Mouse (Mus musculus): ENCODE measurements around the gene Phf21b. TPM values are rescaled to one million over a fixed set of nuclear protein-coding genes. Genes with fewer than 3 reads are reported as not detected.

Phf21b gene
- total and polyA plus RNA-seq, 2 experiments from 2014 or later: 2.7 to 20.0 TPM

DNA sequence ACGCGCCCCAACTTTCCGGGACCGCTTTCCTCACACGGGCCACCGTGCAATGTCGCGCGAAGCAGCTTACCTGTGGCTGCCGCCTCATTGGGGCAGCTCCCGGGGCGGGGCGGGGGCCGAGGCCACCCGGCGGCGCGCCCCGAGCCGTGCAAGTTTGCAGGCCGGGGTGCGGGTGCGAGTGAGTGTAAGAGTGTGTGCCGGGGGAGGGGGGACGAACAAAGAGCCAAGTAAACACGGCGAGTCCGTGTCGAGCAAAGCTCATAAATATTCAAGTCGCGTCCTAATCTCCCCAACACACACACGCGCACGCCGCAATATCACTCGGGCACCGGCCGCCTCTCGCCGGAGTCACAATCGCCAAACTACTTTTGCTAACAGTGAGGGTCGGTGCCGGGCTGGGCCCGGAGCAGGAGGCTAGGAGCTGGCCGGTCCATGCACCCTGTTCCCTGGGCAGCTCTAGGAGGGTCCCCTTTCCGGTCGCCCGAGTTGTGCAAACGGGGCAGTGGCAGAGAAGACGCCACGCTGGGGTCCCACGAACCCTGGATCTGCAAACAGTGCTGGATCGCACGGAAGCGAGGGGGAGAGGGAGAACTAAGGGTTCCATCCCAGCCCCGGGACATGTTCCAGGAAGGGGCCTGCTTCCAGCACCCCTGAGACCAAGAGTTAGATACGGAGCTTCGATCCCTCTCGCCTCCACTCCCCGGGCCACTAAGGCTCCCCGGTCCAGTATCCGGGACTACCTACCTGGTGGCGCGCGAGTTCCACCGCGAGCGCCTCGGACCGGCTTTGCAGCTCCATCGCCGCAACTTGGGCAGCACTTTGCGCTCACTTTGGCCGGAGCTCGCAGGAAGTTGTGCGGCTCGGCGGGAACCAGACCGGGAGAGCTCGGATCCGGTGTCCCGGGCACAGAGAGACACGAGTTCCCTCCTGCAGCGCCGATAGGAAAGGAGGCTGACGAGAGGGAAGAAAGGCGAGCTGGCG is 638 bp downstream of the Phf21b start:
- Histone ChIP-seq H3K9me3 (ENCODE audit: low read length) (no peaks in the 10 kb centered on the region), H3K4me2 (ENCODE audit: low read depth) (peak overlapping the region; percentile 97), H3K9ac (peak overlapping the region; percentile 73), H3K36me3 (ENCODE audit: insufficient read depth) (no peaks in the 10 kb centered on the region), H3K4me1 (ENCODE audit: insufficient read depth) (0 out of 2 replicates have a peak, but pooled peaks cover 12% of the 10 kb centered on the region), H3K27me3 (ENCODE audit: insufficient read depth, low read length) (no peaks in the 10 kb centered on the region), H3K4me3 (ENCODE audit: low read depth, low read length) (peak overlapping the region; percentile 84), H3K27ac (ENCODE audit: low read depth, low read length) (peak overlapping the region; percentile 97)
- DNase-seq (peak; percentile 56), ATAC-seq (peak; percentile 1; the same call in 1 of the 2 replicates)
- TF ChIP-seq CTCF (IDR thresholded peaks at IDR 0.05; ENCODE audit: low read depth): no peak
- 2% methylated on average over 87 of the region's 88 CpGs for WGBS

DNA sequence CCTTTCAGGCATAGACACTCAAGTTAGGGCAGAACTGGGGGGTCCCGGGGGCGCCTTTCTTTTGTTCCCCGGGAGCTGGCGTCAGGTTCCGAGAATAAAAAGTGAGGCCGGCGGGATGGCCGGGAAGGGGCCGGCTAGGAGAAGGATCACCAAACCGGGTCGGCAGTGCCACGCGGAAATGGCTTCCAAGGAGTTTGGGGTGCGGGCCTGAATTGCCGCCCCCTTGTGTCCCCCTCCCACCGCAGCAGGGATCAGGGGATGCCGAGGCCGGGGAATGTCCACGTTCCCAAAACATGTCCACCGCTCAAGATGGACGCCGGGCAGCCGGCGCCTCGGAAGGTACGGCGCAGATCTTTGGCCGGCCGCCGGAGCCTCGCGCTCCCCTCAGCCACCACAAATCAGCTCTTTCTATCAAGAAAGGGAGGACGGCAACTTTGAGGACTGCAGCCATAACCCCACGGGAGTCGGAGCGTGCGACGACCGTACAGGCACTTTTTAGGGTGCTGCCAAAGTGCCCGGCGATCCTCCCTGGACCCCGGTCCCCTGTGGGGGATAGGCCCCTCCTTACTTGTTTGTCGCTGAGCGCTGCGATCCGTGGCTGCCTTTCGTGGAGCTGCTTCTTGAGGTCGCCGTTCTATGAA is 1.6 kb downstream of the Phf21b start:
- no peaks in the 10 kb centered on the region for H3K27me3 ChIP-seq (ENCODE audit: insufficient read depth, low read length)
- H3K4me2 ChIP-seq (ENCODE audit: low read depth): peak overlapping the region; percentile 97
- H3K4me1 ChIP-seq (ENCODE audit: insufficient read depth): 0 out of 2 replicates have a peak, but pooled peaks cover 12% of the 10 kb centered on the region
- H3K9me3 ChIP-seq (ENCODE audit: low read length): no peaks in the 10 kb centered on the region
- no peaks in the 10 kb centered on the region for H3K36me3 ChIP-seq (ENCODE audit: insufficient read depth)
- TF ChIP-seq CTCF (IDR thresholded peaks at IDR 0.05; ENCODE audit: low read depth): peak; percentile 23; the same call in 1 of the 2 replicates
- ATAC-seq (no peak; the same call in 1 of the 2 replicates), DNase-seq (peak; percentile 48)
- H3K4me3 ChIP-seq (ENCODE audit: low read depth, low read length): peak overlapping the region; percentile 84
- WGBS: 2% methylated on average over 49 of the region's 49 CpGs
- peak overlapping the region; percentile 97 for H3K27ac ChIP-seq (ENCODE audit: low read depth, low read length)
- peak overlapping the region; percentile 73 for H3K9ac ChIP-seq

DNA sequence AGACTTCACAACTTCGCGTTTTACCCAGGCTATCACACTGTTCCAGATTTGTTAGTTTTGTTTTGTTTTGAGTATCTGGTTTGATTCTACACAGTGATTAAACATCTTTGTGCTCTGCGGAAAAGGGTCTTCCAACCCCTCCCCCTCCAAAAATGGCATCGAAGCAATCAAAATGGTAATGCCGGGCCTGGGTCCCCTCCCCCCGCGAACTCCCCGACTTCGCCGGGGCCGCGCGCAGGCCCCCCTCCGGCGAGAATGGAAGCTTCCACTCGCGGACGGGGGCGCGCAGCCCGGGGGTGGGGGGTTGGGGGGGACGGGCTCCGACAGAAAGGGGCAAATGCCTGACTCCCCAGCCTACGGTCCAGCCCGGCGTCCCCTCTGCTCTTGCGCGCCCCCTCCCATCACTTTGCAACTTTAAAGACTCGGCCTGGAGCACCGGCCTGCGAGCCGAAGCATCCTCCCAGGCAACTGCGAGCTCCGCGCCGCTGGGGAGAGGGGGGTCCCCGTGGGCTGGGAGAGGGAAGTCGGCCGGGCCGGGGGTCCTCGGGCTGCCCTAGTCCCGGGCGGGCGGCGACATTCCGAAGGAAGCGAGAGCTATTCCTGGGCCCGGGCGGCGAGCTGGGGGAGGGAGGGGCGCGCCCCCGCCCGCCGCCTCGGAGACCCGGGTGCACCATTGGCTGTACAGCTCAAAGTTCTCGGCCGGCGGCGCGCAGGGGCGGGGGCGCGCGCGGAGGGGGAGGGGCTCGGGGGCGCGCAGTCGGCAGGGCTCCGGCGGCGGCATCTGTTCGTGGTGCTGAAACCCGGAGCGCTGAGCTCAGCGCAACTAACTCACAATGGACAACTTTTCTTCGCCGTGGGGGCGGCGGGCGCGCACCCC is 2.4 kb downstream of the Phf21b start:
- Histone ChIP-seq H3K4me2 (ENCODE audit: low read depth) (peak overlapping the region; percentile 97), H3K36me3 (ENCODE audit: insufficient read depth) (no peaks in the 10 kb centered on the region), H3K4me1 (ENCODE audit: insufficient read depth) (0 out of 2 replicates have a peak, but pooled peaks cover 12% of the 10 kb centered on the region), H3K9me3 (ENCODE audit: low read length) (no peaks in the 10 kb centered on the region), H3K27me3 (ENCODE audit: insufficient read depth, low read length) (no peaks in the 10 kb centered on the region), H3K9ac (peak overlapping the region; percentile 73), H3K27ac (ENCODE audit: low read depth, low read length) (peak overlapping the region; percentile 97), H3K4me3 (ENCODE audit: low read depth, low read length) (peak overlapping the region; percentile 84)
- ATAC-seq (peak; percentile 73), DNase-seq (peak; percentile 89)
- WGBS: under 1% methylated on average over 62 of the region's 84 CpGs
- TF ChIP-seq CTCF (IDR thresholded peaks at IDR 0.05; ENCODE audit: low read depth): no peak; the same call in 1 of the 2 replicates

DNA sequence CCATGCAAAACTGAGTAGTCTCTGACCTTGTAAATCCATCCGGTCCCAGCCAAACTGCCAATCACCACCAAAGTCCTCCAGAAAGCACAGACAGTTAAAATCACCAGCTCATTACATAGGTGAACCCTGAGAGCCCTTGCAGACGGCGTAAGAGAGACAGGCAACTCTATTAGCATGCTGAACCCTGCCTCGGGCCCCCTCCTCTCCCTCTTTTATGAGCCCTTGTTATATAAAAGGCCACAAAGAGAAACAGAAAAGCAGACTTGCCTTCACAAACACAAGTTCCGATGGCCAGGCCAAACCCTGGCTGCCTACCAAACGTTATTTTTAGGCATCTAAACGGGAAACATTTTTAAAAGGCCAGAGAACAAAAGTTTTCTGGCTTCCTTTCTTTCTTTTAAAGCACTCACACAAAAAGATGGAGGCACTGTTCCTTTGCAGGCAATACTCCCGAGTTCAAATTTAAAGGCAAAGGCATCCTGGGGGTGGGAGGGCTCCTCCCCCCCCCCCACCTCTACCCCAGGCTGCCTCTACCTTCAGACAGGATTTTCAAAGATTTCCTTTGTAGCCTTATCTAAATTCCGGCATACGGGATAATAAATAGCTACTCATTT is 3.3 kb downstream of the Phf21b start:
- peak overlapping the region; percentile 97 for H3K4me2 ChIP-seq (ENCODE audit: low read depth)
- H3K4me3 ChIP-seq (ENCODE audit: low read depth, low read length): peak overlapping the region; percentile 84
- DNase-seq (peak; percentile 34), ATAC-seq (no peak)
- TF ChIP-seq CTCF (IDR thresholded peaks at IDR 0.05; ENCODE audit: low read depth): no peak
- H3K27me3 ChIP-seq (ENCODE audit: insufficient read depth, low read length): no peaks in the 10 kb centered on the region
- H3K9me3 ChIP-seq (ENCODE audit: low read length): no peaks in the 10 kb centered on the region
- WGBS: 4% methylated on average over 10 of the region's 10 CpGs
- peak overlapping the region; percentile 73 for H3K9ac ChIP-seq
- 0 out of 2 replicates have a peak, but pooled peaks cover 12% of the 10 kb centered on the region for H3K4me1 ChIP-seq (ENCODE audit: insufficient read depth)
- peak overlapping the region; percentile 97 for H3K27ac ChIP-seq (ENCODE audit: low read depth, low read length)
- H3K36me3 ChIP-seq (ENCODE audit: insufficient read depth): no peaks in the 10 kb centered on the region

DNA sequence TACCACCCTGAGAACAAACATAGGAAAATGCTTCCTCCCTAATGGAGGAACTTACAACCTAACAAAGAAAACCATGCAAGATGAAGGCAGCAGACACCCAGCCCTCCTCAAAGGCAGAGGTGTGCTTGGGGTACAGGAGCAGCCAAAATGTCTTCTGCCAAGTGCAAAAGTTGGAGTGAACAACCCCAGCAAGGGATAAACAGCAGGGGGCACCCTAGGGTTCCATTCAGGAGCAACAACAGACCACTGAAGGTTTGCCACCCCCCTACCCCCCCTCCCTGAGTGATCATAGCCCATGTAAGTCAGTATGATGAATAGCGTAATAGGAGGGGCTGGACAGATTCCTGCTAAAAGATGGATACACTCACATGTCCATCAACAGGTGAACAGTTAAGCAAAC is 5.5 kb downstream of the Phf21b start:
- H3K36me3 ChIP-seq (ENCODE audit: insufficient read depth): no peaks in the 10 kb centered on the region
- no peak overlapping the region; the same call in 1 of the 2 replicates for H3K9ac ChIP-seq
- no peak overlapping the region for H3K4me3 ChIP-seq (ENCODE audit: low read depth, low read length)
- DNase-seq: no peak
- H3K4me2 ChIP-seq (ENCODE audit: low read depth): no peak overlapping the region
- TF ChIP-seq CTCF (IDR thresholded peaks at IDR 0.05; ENCODE audit: low read depth): no peak
- H3K27ac ChIP-seq (ENCODE audit: low read depth, low read length): no peak overlapping the region
- H3K4me1 ChIP-seq (ENCODE audit: insufficient read depth): 0 out of 2 replicates have a peak, but pooled peaks cover 9% of the 10 kb centered on the region
- WGBS: 89% methylated on average over 1 of the region's 1 CpGs
- ATAC-seq: no peak
- H3K27me3 ChIP-seq (ENCODE audit: insufficient read depth, low read length): no peaks in the 10 kb centered on the region
- H3K9me3 ChIP-seq (ENCODE audit: low read length): no peaks in the 10 kb centered on the region

DNA sequence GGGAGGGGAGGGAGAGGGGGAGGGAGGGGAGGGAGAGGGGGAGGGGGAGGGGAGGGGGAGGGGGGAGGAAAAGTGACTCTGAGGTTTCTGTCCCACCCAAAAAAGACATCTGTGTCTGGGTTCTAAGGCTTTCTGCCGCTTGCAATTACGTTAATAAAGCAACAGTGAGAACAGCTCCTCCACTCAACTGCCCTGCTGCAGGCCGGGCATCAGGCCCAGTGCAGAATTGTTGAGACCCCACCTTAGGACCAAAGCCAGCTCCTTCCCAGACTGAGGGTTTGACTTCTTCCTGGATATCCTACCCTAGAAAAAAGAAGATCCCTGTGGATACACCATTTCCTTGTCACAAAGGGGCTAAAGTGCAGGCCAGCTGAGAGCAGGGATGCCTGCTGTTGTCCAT is 9.6 kb downstream of the Phf21b start:
- DNase-seq (no peak), ATAC-seq (no peak)
- H3K4me1 ChIP-seq (ENCODE audit: insufficient read depth): peaks cover 25% of the 10 kb centered on the region

More for the DNA sequence above, 9.6 kb downstream of the Phf21b start:
- H3K4me3 ChIP-seq (ENCODE audit: low read depth, low read length): no peak overlapping the region
- no peak for TF ChIP-seq CTCF (IDR thresholded peaks at IDR 0.05; ENCODE audit: low read depth)
- no peaks in the 10 kb centered on the region for H3K9me3 ChIP-seq (ENCODE audit: low read length)
- no peak overlapping the region for H3K4me2 ChIP-seq (ENCODE audit: low read depth)
- no peak overlapping the region for H3K9ac ChIP-seq
- no peak overlapping the region for H3K27ac ChIP-seq (ENCODE audit: low read depth, low read length)
- 20% methylated on average over 3 of the region's 3 CpGs for WGBS
- no peaks in the 10 kb centered on the region for H3K27me3 ChIP-seq (ENCODE audit: insufficient read depth, low read length)
- no peaks in the 10 kb centered on the region for H3K36me3 ChIP-seq (ENCODE audit: insufficient read depth)

Data from forebrain, postnatal 0 days (tissue).